Mouse (Mus musculus): ENCODE measurements at regions not wholly inside any gene's neighbourhood (a gene's known extent, or its start where the extent isn't known, plus 50 kb on each side); places are given as distances from the start of the nearest gene placed in this dataset.

- Histone ChIP-seq H3K27ac (replicated peaks; ENCODE audit: low read depth, low read length) (no peak overlapping the region), H3K4me3 (ENCODE audit: insufficient read depth, low read depth, low read length) (no peak overlapping the region), H3K4me1 (ENCODE audit: control insufficient read depth, insufficient read depth, insufficient read length, low read length) (no peaks in the 10 kb centered on the region)
Observed at GRCm38 (mm10) chr13:82949541-82949940, 554.3 kb upstream of the Mef2c start.

GRCm38 (mm10) chr13:82962333-82962732, 541.5 kb upstream of the Mef2c start:
- Histone ChIP-seq H3K27ac (replicated peaks; ENCODE audit: low read depth, low read length) (no peak overlapping the region), H3K4me3 (ENCODE audit: insufficient read depth, low read depth, low read length) (no peak overlapping the region), H3K4me1 (ENCODE audit: control insufficient read depth, insufficient read depth, insufficient read length, low read length) (no peaks in the 10 kb centered on the region)

- Histone ChIP-seq H3K4me3 (ENCODE audit: insufficient read depth, low read depth, low read length) (no peak overlapping the region), H3K4me1 (ENCODE audit: control insufficient read depth, insufficient read depth, insufficient read length, low read length) (no peaks in the 10 kb centered on the region), H3K27ac (replicated peaks; ENCODE audit: low read depth, low read length) (no peak overlapping the region)
Observed at GRCm38 (mm10) chr13:82971722-82972121, 532.1 kb upstream of the Mef2c start.

- no peak overlapping the region for H3K27ac ChIP-seq (replicated peaks; ENCODE audit: low read depth, low read length)
- no peak overlapping the region for H3K4me3 ChIP-seq (ENCODE audit: insufficient read depth, low read depth, low read length)
- H3K4me1 ChIP-seq (ENCODE audit: control insufficient read depth, insufficient read depth, insufficient read length, low read length) = no peaks in the 10 kb centered on the region
Observed at GRCm38 (mm10) chr13:82974210-82974811, 529.5 kb upstream of the Mef2c start.

GRCm38 (mm10) chr13:83001118-83001517, 502.7 kb upstream of the Mef2c start:
- H3K27ac ChIP-seq (replicated peaks; ENCODE audit: low read depth, low read length) = no peak overlapping the region

GRCm38 (mm10) chr13:83016686-83017085, 487.1 kb upstream of the Mef2c start:
- H3K4me1 ChIP-seq (ENCODE audit: control insufficient read depth, insufficient read depth, insufficient read length, low read length) = no peaks in the 10 kb centered on the region
- no peak overlapping the region for H3K4me3 ChIP-seq (ENCODE audit: insufficient read depth, low read depth, low read length)
- H3K27ac ChIP-seq (replicated peaks; ENCODE audit: low read depth, low read length) = no peak overlapping the region

More at GRCm38 (mm10) chr13:83001118-83001517, 502.7 kb upstream of the Mef2c start:
- no peaks in the 10 kb centered on the region for H3K4me1 ChIP-seq (ENCODE audit: control insufficient read depth, insufficient read depth, insufficient read length, low read length)
- no peak overlapping the region for H3K4me3 ChIP-seq (ENCODE audit: insufficient read depth, low read depth, low read length)

- H3K4me3 ChIP-seq (ENCODE audit: insufficient read depth, low read depth, low read length) = no peak overlapping the region
- no peaks in the 10 kb centered on the region for H3K4me1 ChIP-seq (ENCODE audit: control insufficient read depth, insufficient read depth, insufficient read length, low read length)
- H3K27ac ChIP-seq (replicated peaks; ENCODE audit: low read depth, low read length) = no peak overlapping the region
Observed at GRCm38 (mm10) chr13:83020829-83021228, 483.0 kb upstream of the Mef2c start.

- H3K27ac ChIP-seq (replicated peaks; ENCODE audit: low read depth, low read length) = no peak overlapping the region
- H3K4me1 ChIP-seq (ENCODE audit: control insufficient read depth, insufficient read depth, insufficient read length, low read length) = no peaks in the 10 kb centered on the region
- H3K4me3 ChIP-seq (ENCODE audit: insufficient read depth, low read depth, low read length) = no peak overlapping the region
Observed at GRCm38 (mm10) chr13:83023972-83024371, 479.9 kb upstream of the Mef2c start.

GRCm38 (mm10) chr13:83035962-83036361, 467.9 kb upstream of the Mef2c start:
- H3K27ac ChIP-seq (replicated peaks; ENCODE audit: low read depth, low read length) = no peak overlapping the region
- H3K4me1 ChIP-seq (ENCODE audit: control insufficient read depth, insufficient read depth, insufficient read length, low read length) = no peaks in the 10 kb centered on the region
- H3K4me3 ChIP-seq (ENCODE audit: insufficient read depth, low read depth, low read length) = no peak overlapping the region

GRCm38 (mm10) chr13:83041506-83041905, 462.3 kb upstream of the Mef2c start:
- no peaks in the 10 kb centered on the region for H3K4me1 ChIP-seq (ENCODE audit: control insufficient read depth, insufficient read depth, insufficient read length, low read length)
- no peak overlapping the region for H3K27ac ChIP-seq (replicated peaks; ENCODE audit: low read depth, low read length)
- H3K4me3 ChIP-seq (ENCODE audit: insufficient read depth, low read depth, low read length) = no peak overlapping the region

- H3K27ac ChIP-seq (replicated peaks; ENCODE audit: low read depth, low read length) = no peak overlapping the region
- no peaks in the 10 kb centered on the region for H3K4me1 ChIP-seq (ENCODE audit: control insufficient read depth, insufficient read depth, insufficient read length, low read length)
- no peak overlapping the region for H3K4me3 ChIP-seq (ENCODE audit: insufficient read depth, low read depth, low read length)
Observed at GRCm38 (mm10) chr13:83045516-83045915, 458.3 kb upstream of the Mef2c start.

GRCm38 (mm10) chr13:83045970-83046369, 457.9 kb upstream of the Mef2c start:
- H3K27ac ChIP-seq (replicated peaks; ENCODE audit: low read depth, low read length) = no peak overlapping the region
- no peaks in the 10 kb centered on the region for H3K4me1 ChIP-seq (ENCODE audit: control insufficient read depth, insufficient read depth, insufficient read length, low read length)
- no peak overlapping the region for H3K4me3 ChIP-seq (ENCODE audit: insufficient read depth, low read depth, low read length)

GRCm38 (mm10) chr13:83046571-83047123, 457.2 kb upstream of the Mef2c start:
- H3K4me1 ChIP-seq (ENCODE audit: control insufficient read depth, insufficient read depth, insufficient read length, low read length) = no peaks in the 10 kb centered on the region
- no peak overlapping the region for H3K4me3 ChIP-seq (ENCODE audit: insufficient read depth, low read depth, low read length)
- H3K27ac ChIP-seq (replicated peaks; ENCODE audit: low read depth, low read length) = no peak overlapping the region

- Histone ChIP-seq H3K27ac (replicated peaks; ENCODE audit: low read depth, low read length) (no peak overlapping the region), H3K4me3 (ENCODE audit: insufficient read depth, low read depth, low read length) (no peak overlapping the region), H3K4me1 (ENCODE audit: control insufficient read depth, insufficient read depth, insufficient read length, low read length) (no peaks in the 10 kb centered on the region)
Observed at GRCm38 (mm10) chr13:83055865-83056264, 448.0 kb upstream of the Mef2c start.

GRCm38 (mm10) chr13:83056415-83056814, 447.4 kb upstream of the Mef2c start:
- no peak overlapping the region for H3K4me3 ChIP-seq (ENCODE audit: insufficient read depth, low read depth, low read length)
- H3K27ac ChIP-seq (replicated peaks; ENCODE audit: low read depth, low read length) = no peak overlapping the region
- no peaks in the 10 kb centered on the region for H3K4me1 ChIP-seq (ENCODE audit: control insufficient read depth, insufficient read depth, insufficient read length, low read length)

- H3K27ac ChIP-seq (replicated peaks; ENCODE audit: low read depth, low read length) = no peak overlapping the region
- no peaks in the 10 kb centered on the region for H3K4me1 ChIP-seq (ENCODE audit: control insufficient read depth, insufficient read depth, insufficient read length, low read length)
- no peak overlapping the region for H3K4me3 ChIP-seq (ENCODE audit: insufficient read depth, low read depth, low read length)
Observed at GRCm38 (mm10) chr13:83064727-83065126, 439.1 kb upstream of the Mef2c start.
